Mouse (Mus musculus) frontal cortex, postnatal 10 days (tissue): ENCODE data around the gene Fam69b.

ENCODE experiments used
- DNase-seq, 2 experiments: peaks; one replicate each; pipeline ENCODE4 v3.0.0; 2022; ENCODE audit warnings: low spot score in 2 of 2, mixed read lengths in 1 of 2

The Fam69b gene

GRCm38 (mm10) chr2:26597810-26598209 is 30.4 kb upstream of the Fam69b start:
- DNase-seq: no peak

DNA sequence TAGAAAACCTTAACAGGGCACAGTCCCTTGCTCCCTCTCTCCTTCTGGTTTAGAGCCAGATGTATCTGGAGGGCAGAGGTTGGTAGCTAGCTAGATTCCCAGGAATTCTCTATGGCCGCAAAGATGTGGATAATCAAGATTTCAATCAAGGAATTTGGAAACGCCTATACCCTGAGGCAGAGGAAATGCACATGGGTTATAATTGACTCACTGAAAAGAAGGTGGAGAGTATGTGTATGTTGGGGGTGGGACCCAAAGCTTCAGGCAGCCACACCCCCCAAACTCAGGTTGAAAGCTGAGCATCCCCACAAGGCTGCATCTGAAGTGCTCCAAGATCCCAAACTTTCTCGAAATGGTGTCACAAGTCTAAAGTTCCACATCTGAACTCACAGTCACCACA is 29.8 kb upstream of the Fam69b start:
- no peak for DNase-seq

DNA sequence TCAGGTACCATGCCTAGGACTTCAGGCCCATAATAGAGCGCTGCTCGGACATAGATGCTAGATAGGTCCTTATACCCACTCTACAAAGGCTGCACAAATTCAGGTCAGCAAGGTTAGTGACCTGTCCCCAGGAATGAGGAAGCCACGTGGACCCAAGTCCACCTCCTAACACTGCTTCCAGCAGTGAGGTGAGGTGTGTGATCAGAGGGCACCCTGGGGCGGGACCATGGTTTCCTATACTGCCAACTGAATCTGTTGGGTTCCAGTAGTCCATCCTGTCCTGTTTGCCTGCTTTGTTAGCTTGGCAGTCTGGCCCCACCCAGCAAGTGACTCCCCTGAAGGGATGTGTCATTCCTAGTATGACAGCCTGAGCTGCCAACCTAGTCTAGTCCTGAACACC is 28.3 kb upstream of the Fam69b start:
- DNase-seq: no peak

- DNase-seq: no peak
Measured at GRCm38 (mm10) chr2:26600664-26601063, 27.6 kb upstream of the Fam69b start.

- DNase-seq: no peak
Measured at GRCm38 (mm10) chr2:26601595-26601994, 26.7 kb upstream of the Fam69b start.

DNA sequence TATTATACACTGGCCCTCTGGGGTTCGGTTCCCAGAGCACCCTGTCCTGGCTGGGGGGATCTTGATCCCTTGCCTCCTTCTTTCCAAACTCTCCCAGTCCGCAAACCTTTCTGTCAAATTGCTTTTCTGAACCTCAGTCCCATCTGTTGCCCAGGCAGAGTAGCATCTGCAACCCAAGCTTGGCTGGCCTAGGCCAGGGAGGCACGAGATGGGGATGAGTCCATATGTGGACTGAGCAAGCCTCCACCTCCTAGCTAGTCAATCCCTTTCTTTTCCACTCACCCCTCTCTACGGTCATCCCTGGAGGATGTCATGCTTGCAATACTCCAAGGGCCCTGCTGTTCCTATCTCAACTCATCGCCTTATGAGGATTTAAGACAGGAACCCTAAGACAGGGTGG is 25.6 kb upstream of the Fam69b start:
- DNase-seq: no peak

DNA sequence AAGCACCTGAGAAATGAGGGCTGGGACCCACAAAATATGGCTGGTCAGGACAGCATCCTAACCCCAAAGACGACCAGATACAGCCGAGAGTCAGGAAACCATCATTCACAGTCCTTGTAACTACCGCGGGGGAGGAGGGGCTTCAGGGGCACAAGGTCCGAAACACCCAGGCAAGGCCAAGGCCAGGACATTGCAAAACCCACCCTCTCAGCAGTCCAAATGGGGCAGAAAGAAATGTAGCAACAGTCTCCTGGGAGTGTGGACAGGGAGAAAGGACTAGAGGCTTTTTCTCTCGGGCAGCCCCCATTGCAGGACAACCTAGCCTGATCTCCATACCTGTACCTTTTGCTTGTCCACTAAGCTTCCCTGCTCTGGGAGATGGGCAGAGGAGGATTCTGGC is 25.1 kb upstream of the Fam69b start:
- no peak for DNase-seq

DNA sequence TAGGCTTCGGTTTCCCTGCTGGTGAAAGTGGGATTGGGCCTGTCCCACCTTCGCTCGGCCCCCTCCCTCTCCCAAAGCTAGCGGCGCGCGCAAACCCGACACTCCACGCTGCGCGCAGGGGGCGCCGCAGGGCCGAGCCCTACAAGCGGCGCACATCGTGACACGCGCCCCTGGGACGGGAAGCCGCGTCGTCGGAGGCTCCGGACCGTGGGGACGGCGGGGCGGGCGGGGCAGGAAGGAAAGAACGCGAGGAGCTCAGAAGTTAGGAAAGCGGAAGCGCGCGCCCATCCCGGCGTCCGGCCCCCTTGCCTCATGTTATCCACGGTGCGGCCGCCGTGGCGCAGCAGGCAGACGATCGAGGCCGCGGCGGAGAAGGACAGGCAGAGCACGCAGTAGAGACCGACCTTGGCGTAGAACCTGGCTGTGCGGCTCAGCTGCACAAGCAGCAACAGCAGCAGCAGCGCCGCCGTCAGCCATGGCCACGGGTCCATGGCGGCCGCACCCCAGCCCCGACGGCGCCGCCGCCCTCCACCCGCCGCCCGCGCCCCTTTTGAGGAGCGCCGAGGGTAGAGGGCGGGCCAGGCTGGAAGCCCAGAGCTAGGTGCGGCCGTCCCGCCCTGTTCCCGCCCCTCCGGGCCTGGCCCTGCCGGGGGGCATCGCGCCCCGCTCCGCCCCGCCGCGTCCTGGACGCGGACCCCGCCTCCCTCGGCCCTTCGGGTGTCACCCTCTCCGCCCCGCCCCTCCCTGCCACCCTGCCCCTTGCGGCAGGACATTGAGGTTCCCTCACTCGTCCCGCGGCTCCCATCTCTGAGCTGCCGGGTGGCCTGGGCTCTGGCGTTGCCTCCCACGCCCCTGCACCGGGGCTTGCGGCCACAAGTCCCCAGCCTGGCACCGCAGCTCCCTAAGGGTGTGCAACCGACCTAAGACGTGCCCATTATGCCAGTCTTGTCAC is 24.3 kb upstream of the Fam69b start, which contains the start of gene Agpat2:
Gene Agpat2 (minus strand): TSS at position 698 of the 952 bp plus-strand sequence.
- peak in 1 of 2 experiments; percentile 42 for DNase-seq

- DNase-seq: no peak
Measured at GRCm38 (mm10) chr2:26605331-26605730, 22.9 kb upstream of the Fam69b start.

DNA sequence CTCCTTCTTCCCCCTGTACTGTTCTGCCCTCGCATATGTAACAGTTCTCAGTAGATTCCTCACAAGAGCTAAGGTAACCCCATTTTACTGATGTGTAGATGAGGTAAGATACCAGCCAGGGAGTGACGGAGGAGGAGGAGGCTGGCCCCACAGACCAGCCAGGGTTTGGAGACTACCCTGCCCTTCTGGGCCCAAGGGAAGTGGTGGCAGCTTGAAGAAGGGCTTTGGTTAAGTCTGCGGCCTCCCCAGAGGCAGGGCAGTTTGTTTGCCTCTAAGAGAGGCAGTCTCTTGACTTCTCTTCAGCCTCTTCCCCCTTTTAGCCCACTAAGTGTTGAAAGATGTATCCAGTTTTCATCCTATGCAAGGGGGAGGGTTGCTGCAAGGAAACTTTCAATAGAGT is 21.7 kb upstream of the Fam69b start:
- DNase-seq: no peak

DNA sequence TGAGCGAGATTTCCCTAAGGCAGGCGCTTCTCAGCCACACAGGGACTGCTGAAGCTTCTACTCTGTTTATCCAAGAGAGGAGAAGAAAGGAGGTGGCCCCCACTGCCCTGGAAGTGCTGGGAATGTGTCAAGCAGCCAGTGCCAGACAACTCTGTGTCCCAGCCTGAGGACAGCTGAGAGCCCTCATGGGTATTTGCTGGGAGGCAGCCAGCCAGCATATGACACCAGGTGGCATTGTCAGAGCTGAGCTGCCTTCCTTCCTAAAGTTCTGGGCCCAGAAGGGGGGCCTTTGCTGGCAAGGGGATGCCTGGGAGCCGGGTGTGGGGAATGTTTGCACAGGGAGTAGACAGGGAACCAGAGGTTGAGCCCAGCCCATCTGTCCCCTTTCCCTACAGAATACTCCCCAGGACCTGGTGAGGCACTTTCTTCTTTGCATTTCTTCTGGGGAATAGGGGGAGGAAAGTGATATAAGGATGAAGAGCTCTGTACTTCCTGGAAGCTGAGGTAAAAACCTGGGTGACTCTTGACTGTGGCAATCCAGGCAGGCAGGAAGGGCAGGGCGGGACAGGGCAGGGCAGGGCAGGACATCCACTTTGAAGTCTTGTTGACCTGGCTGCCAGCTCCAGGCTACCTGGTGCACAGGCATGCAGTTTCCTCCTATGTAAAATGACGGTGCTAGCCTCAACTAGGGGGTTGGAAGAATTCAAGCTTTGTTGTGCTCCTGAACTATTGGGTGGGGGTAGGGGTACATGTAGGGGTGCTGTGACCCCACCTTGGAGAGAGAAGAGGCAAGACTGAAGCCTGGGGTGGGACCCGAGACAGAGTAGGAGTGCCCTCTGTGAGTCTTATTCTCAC is 21.0 kb upstream of the Fam69b start:
- DNase-seq: no peak

GRCm38 (mm10) chr2:26608781-26609180 is 19.5 kb upstream of the Fam69b start:
- DNase-seq: no peak

DNA sequence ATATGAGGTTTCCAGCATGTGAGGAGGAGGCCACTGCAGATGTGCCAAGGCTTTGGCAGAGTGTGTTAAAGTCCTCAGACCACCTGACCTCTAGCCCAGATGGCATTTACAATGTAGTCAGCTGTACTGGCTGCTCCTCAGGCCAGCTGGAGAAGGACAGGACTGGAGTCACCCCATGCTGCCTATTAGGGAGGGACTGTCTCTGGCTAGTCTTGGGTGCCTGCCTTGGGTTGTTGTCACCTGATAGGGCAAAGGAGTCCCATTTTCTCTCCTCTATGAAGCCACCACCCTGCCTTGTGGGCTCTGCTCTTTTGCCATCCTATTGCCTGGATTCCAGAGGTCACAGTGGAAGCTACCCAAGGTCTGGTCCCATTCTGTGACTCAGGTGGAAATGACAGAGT is 19.0 kb upstream of the Fam69b start:
- no peak for DNase-seq

DNA sequence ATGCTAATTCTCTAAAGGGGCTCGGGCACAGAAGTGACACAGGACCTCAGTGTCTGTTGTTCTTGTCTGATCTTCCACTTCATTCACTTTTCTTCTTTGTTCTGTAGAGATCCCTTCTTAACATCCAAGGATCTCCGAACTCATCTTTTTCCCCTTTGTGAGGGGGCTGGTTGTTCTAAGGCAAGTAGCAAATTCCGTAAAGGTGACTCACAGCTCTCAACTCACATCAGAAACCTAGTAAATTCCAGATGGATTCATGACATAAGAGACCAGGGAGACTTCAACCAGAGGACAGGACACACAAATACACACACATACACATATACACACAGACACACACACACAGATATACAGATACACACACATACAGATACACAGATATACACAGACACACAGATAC is 17.7 kb upstream of the Fam69b start:
- DNase-seq: no peak

- DNase-seq: no peak
Measured at GRCm38 (mm10) chr2:26611054-26611453, 17.2 kb upstream of the Fam69b start.

DNA sequence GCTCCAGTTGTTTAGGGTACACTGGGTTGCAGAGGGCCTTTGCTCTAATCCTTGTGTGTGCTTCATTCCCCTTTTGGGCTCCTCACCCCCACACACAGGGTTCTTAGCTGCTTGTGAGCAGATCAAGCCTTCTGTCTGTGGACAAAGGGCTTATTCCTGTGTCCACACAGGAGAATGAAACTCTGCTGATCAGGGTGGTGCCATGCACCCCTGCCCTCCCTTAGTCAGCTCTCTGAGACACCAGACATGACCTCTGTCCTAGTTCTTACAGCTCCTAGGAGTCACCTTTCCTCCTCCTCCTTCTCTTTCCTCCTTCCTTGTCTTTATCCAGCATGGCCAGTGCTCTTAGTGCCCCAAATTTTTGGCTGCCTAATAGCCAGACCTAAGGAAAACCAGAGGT is 16.4 kb upstream of the Fam69b start:
- DNase-seq: no peak

DNA sequence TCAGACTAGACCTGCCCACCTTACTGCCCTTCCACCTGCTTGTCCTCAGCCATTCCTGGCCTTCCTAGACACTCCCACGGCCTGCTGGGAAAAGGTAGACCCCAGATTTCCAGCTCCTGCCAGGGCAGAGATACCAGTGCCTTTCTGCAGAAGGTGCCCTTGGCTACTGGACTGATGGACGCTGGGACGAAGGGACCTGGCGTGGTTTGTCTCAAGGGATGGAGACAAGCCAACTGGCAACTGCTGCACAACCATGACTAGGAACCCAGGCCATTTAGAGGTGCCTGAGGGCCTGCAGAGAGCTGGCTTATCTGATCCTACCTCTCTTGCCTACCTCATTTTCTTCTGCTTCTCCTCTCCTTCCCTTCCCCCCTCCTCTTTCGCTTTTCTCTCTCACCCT is 13.4 kb upstream of the Fam69b start:
- DNase-seq: no peak

GRCm38 (mm10) chr2:26615459-26616124 is 12.7 kb upstream of the Fam69b start:
- DNase-seq: no peak

DNA sequence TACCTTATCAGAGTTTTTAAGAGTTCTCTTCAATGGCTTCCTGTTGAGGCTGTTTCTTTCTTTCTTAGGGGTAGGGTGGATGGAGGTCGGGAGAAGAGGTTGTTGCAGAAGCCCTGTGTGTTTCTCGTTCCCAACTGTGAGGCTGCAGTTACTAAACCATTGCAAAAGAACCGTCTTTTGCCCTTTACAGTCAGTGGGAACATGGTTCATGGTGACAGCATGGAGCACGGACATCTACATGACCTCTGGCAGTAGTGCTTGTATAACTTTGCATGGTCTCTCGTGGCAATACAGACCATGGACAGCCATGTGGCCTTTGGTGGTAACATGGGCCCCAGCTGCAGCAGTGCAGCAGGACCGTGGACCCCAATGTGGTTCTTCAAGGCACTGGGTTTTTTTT is 10.9 kb upstream of the Fam69b start:
- DNase-seq: no peak

GRCm38 (mm10) chr2:26617928-26618327 is 10.3 kb upstream of the Fam69b start:
- DNase-seq: no peak

DNA sequence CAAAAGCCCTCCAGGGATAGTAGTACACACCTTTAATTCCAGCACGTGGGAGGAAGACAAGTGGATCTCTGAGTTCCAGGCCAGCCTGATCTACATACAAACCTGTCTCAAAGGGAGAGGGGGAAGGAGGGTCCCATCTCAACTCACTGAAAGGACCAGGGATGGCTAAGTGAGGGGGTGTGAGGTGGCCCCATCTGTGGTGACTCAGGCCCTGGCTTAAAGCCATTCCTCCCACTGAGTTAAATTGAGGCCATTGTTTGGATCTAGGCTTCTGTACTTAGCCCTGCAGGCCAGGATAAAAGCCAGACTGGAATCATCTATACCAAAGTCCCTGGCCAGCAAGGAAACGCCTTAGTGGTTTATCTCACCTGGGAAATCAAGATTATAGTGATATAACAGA is 7.0 kb upstream of the Fam69b start:
- no peak for DNase-seq

GRCm38 (mm10) chr2:26622984-26623383 is 5.3 kb upstream of the Fam69b start:
- DNase-seq: no peak
